Comparison of ENCODE assay signal across 9 mouse cellular contexts in genomic region chr5:77211236-77211635, GRCm38 (mm10). TPM values are rescaled to one million over a fixed set of nuclear protein-coding genes. Genes with fewer than 3 reads are reported as not detected.
DNase-seq lines count a peak whose midpoint lies in the region; ATAC-seq and TF ChIP-seq lines count a peak whose summit lies in the region.
"Had no signal": no experiment of that assay in that cellular context is flagged by ENCODE, and none has a peak within 500 bp of the region (broad histone marks: within the 10 kb centered on the region; RNA-seq: fewer than 3 reads in every experiment).

TSS of gene Spink2 (minus strand) at chr5:77211471.

- peak; percentile 42 for DNase-seq in ES-E14 (ENCODE audit: low read depth, low spot score)
- peak; percentile 32 for DNase-seq in adrenal gland, postnatal 25 days
- peak; percentile 13 to 27 for DNase-seq in gastrocnemius, postnatal 36 days
- DNase-seq in lung, postnatal 25 days (ENCODE audit: low spot score), result peak; percentile 21
- DNase-seq in layer of hippocampus, adult 9-10 months (ENCODE audit: low spot score), result no peak

- ATAC-seq in kidney, embryonic 16.5 days (ENCODE audit: low FRiP score, low TSS enrichment), result peak; percentile 83
- peak; percentile 77; the same call in 1 of the 2 replicates for ATAC-seq in stomach, embryonic 14.5 days (ENCODE audit: insufficient number of reproducible peaks, insufficient read depth, low FRiP score, low read depth)
- no peak for ATAC-seq in CD4-positive, CD25-positive, alpha-beta regulatory T cell, adult 4 months

- no peaks in the 10 kb centered on the region for H3K9me3 ChIP-seq in ES-E14 (ENCODE audit: control insufficient read depth, insufficient read depth, low read depth, low read length)
- no peaks in the 10 kb centered on the region for H3K9me3 ChIP-seq in kidney, embryonic 16.5 days (ENCODE audit: low read length)
- H3K9me3 ChIP-seq in stomach, embryonic 14.5 days (ENCODE audit: control insufficient read depth, low read depth, low read length), result no peaks in the 10 kb centered on the region

- intact Hi-C loops in gastrocnemius, postnatal 36 days (cut with DNase I), result no loop called here

- no peaks in the 10 kb centered on the region for H3K36me3 ChIP-seq in ES-E14 (ENCODE audit: control insufficient read depth, insufficient read depth, low read length, poor library complexity, severe bottlenecking)
- H3K36me3 ChIP-seq in kidney, embryonic 16.5 days (ENCODE audit: insufficient read depth, low read length), result no peaks in the 10 kb centered on the region
- no peaks in the 10 kb centered on the region for H3K36me3 ChIP-seq in stomach, embryonic 14.5 days (ENCODE audit: control insufficient read depth, insufficient read depth, low read length)

- 8% methylated on average over 18 of the region's 18 CpGs for WGBS in kidney, embryonic 16.5 days
- WGBS in stomach, embryonic 14.5 days, result 9% methylated on average over 14 of the region's 18 CpGs

- no peaks in the 10 kb centered on the region for H3K4me1 ChIP-seq in ES-E14 (ENCODE audit: control insufficient read depth in 2 of 2, insufficient read depth in 2 of 2, low read length in 2 of 2, poor library complexity in 1 of 2)
- peaks cover 5% of the 10 kb centered on the region; the same call in 1 of the 2 replicates for H3K4me1 ChIP-seq in kidney, embryonic 16.5 days (ENCODE audit: insufficient read depth, low read length)
- no peaks in the 10 kb centered on the region for H3K4me1 ChIP-seq in stomach, embryonic 14.5 days (ENCODE audit: control insufficient read depth, insufficient read depth, low read length)

- H3K27ac ChIP-seq in ES-E14 (ENCODE audit: insufficient read depth, low read depth, low read length, poor library complexity, severe bottlenecking), result no peak within 1 kb of the TSS
- H3K27ac ChIP-seq in kidney, embryonic 16.5 days (ENCODE audit: low read length), result no peak within 1 kb of the TSS
- H3K27ac ChIP-seq in stomach, embryonic 14.5 days (ENCODE audit: low read length), result no peak within 1 kb of the TSS

- H3K4me3 ChIP-seq in ES-E14 (ENCODE audit: insufficient read depth in 1 of 2, low read depth in 1 of 2, low read length in 2 of 2, poor library complexity in 1 of 2, severe bottlenecking in 1 of 2), result peak within 1 kb of the TSS; percentile 8 to 50; a peak in 3 of 4 replicates
- peak within 1 kb of the TSS; percentile 40 for H3K4me3 ChIP-seq in kidney, embryonic 16.5 days (ENCODE audit: low read length)
- H3K4me3 ChIP-seq in stomach, embryonic 14.5 days (ENCODE audit: low read depth, low read length), result peak within 1 kb of the TSS; percentile 19; the same call in 1 of the 2 replicates

- in situ Hi-C loops in ES-E14 (cut with MboI; ENCODE audit: low sequenced_read_pairs in 2 of 2, unreplicated experiment in 2 of 2), result loop anchor here in 1 of 2 experiments (10.0 kb wide), 1 partner anchor 216 kb away; no protein-coding TSS in a partner anchor

- H3K4me2 ChIP-seq in kidney, embryonic 16.5 days (replicated peaks; ENCODE audit: low read depth, low read length), result peak within 1 kb of the TSS; percentile 64
- peak within 1 kb of the TSS; percentile 47 for H3K4me2 ChIP-seq in stomach, embryonic 14.5 days (replicated peaks; ENCODE audit: low read depth, low read length)

- no peak within 1 kb of the TSS for H3K9ac ChIP-seq in ES-E14 (ENCODE audit: insufficient read depth, low read depth, low read length, poor library complexity, severe bottlenecking)
- no peak within 1 kb of the TSS for H3K9ac ChIP-seq in kidney, embryonic 16.5 days (replicated peaks; ENCODE audit: low read length)
- no peak within 1 kb of the TSS for H3K9ac ChIP-seq in stomach, embryonic 14.5 days (replicated peaks; ENCODE audit: low read depth, low read length)

- H3K27me3 ChIP-seq in kidney, embryonic 16.5 days (ENCODE audit: insufficient read depth, low read length), result no peaks in the 10 kb centered on the region
- H3K27me3 ChIP-seq in stomach, embryonic 14.5 days (ENCODE audit: control insufficient read depth, insufficient read depth, low read length), result no peaks in the 10 kb centered on the region

TF ChIP-seq in ES-E14, 5 proteins besides CTCF, POLR2A, EP300 and RAD21:
- no peak for TF ChIP-seq ZNF384 (IDR thresholded peaks at IDR 0.05; ENCODE audit: low read depth, low read length)
- no peak for TF ChIP-seq HCFC1 (IDR thresholded peaks at IDR 0.05; ENCODE audit: borderline replicate concordance, insufficient read depth, low read length)
- no peak for TF ChIP-seq MAFK (IDR thresholded peaks at IDR 0.05; ENCODE audit: insufficient read depth, low read depth, low read length)
- no peak for TF ChIP-seq ZC3H11A (IDR thresholded peaks at IDR 0.05; ENCODE audit: borderline replicate concordance, low read depth, low read length)
- TF ChIP-seq CHD2 (IDR thresholded peaks at IDR 0.05; ENCODE audit: low read depth, low read length), result no peak
TF ChIP-seq in ES-E14: peak in this region for 0.

RNA-seq across cellular contexts. Expression of gene Spink2, which starts in this region (rescaled TPM):
- total RNA-seq in ES-E14 (2012; rRNA removed), result 0.48 and 0.98 TPM in 2 replicates
- not detected in 2 replicates for total RNA-seq in adrenal gland, postnatal 25 days (2021)
- not detected for total RNA-seq in gastrocnemius, postnatal 36 days (2021)
- polyA plus RNA-seq in kidney, embryonic 16.5 days (2015; fragmentation: Nextera tagmentation; extraction: Ambion mirVana), result 1.1 and 1.3 TPM in 2 replicates
- 0.43 and 0.88 TPM in 2 replicates for polyA plus RNA-seq in stomach, embryonic 14.5 days (2014; fragmentation: Nextera tagmentation; extraction: Ambion mirVana)
- not detected for polyA plus RNA-seq in CD4-positive, CD25-positive, alpha-beta regulatory T cell, adult 4 months (2017; shearing (Covaris generic))
- total RNA-seq: neutrophil, adult 5-6 weeks had no signal

Comparison
In these comparisons a context has a peak if more than half of its experiments do, and no peak if none do; other contexts are left out.
1. Peak in DNase-seq and H3K4me3 ChIP-seq in ES-E14; RNA of the gene not detected or under 1 TPM.
2. Peak in DNase-seq in adrenal gland, postnatal 25 days; RNA of the gene not detected or under 1 TPM.
3. Peak in DNase-seq in gastrocnemius, postnatal 36 days; RNA of the gene not detected or under 1 TPM.
4. Peak in ATAC-seq, H3K4me3 ChIP-seq and H3K4me2 ChIP-seq in stomach, embryonic 14.5 days; RNA of the gene not detected or under 1 TPM.